Mouse (Mus musculus) hindbrain, embryonic 16.5 days (tissue): Measurements from ENCODE around the gene Igf2bp1. TPM values are rescaled to one million over a fixed set of nuclear protein-coding genes. Genes with fewer than 3 reads are reported as not detected.
"Not testable (repeated sequence)": the region's sequence is repeated elsewhere in the genome, so short reads cannot be mapped to it uniquely, and the experiment has no call there.

Experiments
- ATAC-seq: fragments of 200-750 bp; cut with Nextera tagmentation; 2 replicates; pipeline ENCODE4 v1.8.0; 2017; ENCODE audit warnings: moderate TSS enrichment, moderate library complexity
- H3K27ac ChIP-seq: fragments of 300-500 bp; sonication (generic); 2 replicates; pipeline ENCODE4 v1.5.1; 2014; ENCODE audit warnings: low read depth, mild to moderate bottlenecking, control low read depth, low read length, moderate library complexity
- H3K27me3 ChIP-seq: fragments of 300-500 bp; sonication (generic); replicated peaks from 2 replicates; pipeline ENCODE4 v1.6.1; 2014; ENCODE audit warnings: low read length; ENCODE audit not compliant: control insufficient read depth, insufficient read depth
- H3K36me3 ChIP-seq: fragments of 300-500 bp; sonication (generic); 2 replicates; pipeline ENCODE4 v1.6.1; 2014; ENCODE audit warnings: mild to moderate bottlenecking, low read length, moderate library complexity, mixed read lengths; ENCODE audit not compliant: control insufficient read depth, insufficient read depth
- H3K4me1 ChIP-seq: fragments of 300-500 bp; sonication (generic); 2 replicates; pipeline ENCODE4 v1.6.1; 2014; ENCODE audit warnings: low read depth, low read length; ENCODE audit not compliant: control insufficient read depth, insufficient read depth
- H3K4me2 ChIP-seq: fragments of 300-500 bp; sonication (generic); 2 replicates; pipeline ENCODE4 v1.6.1; 2014; ENCODE audit warnings: mild to moderate bottlenecking, low read length, control low read depth, moderate library complexity
- H3K4me3 ChIP-seq: fragments of 300-500 bp; sonication (generic); 2 replicates; pipeline ENCODE4 v1.5.1; 2014; ENCODE audit warnings: mild to moderate bottlenecking, low read length, control low read depth, moderate library complexity
- H3K9ac ChIP-seq: fragments of 300-500 bp; sonication (generic); 2 replicates; pipeline ENCODE4 v1.6.1; 2014; ENCODE audit warnings: low read depth, mild to moderate bottlenecking, control low read depth, low read length, moderate library complexity
- H3K9me3 ChIP-seq: fragments of 300-500 bp; sonication (generic); 2 replicates; pipeline ENCODE4 v1.6.1; 2014; ENCODE audit warnings: mild to moderate bottlenecking, low read length, moderate library complexity; ENCODE audit not compliant: control insufficient read depth
- WGBS: fragments of 180-500 bp; shearing (Covaris S2); extraction: QIAGEN DNeasy Blood & Tissue Kit; methylation state at CpG from one replicate; pipeline ENCODE4 v1.1.7; 2014; 5-methylcytosine and 5-hydroxymethylcytosine counted together
- polyA plus RNA-seq: library from polyadenylated mRNA; unstranded; fragments of >200 nt; fragmentation: Nextera tagmentation; extraction: Ambion mirVana; gene quantifications from 2 replicates; pipeline ENCODE4 v1.2.1, GENCODE M21; 2015

Gene Igf2bp1
- polyA plus RNA-seq, 1 experiment from 2014 or later: 6.1 TPM

DNA sequence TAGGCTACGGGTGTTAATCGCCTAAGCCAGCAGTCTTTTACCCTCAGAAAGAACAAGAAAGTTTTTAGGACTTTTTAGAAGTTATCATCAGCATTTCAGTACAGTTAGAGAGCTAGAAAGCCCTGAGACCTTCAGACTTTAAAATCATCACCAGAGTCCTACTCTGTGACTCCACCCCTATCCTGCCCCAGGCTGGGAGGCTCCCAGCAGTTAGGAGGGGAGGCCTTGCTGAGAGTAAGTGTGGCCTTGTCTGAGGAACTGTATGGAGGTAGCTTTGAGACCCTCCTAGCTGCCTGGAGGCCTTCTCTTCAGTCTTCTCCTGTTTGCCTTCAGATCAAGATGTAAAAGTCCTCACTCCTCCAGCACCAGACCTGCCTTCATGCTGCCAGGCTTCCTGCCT lies 81.5 kb downstream of the Igf2bp1 start:
- no peak overlapping the region for H3K4me3 ChIP-seq
- 20% methylated on average over 2 of the region's 2 CpGs for WGBS
- no peaks in the 10 kb centered on the region for H3K36me3 ChIP-seq
- H3K9me3 ChIP-seq: peaks cover 3% of the 10 kb centered on the region; the same call in 1 of the 2 replicates
- H3K9ac ChIP-seq: no peak overlapping the region
- H3K4me2 ChIP-seq: no peak overlapping the region
- ATAC-seq: no peak
- no peaks in the 10 kb centered on the region for H3K4me1 ChIP-seq
- 0 out of 2 replicates have a peak, but pooled peaks cover 6% of the 10 kb centered on the region for H3K27me3 ChIP-seq
- no peak overlapping the region for H3K27ac ChIP-seq

GRCm38 (mm10) chr11:95923477-95923876 lies 82.3 kb downstream of the Igf2bp1 start:
- H3K27me3 ChIP-seq, H3K9me3 ChIP-seq, H3K4me3 ChIP-seq, H3K36me3 ChIP-seq, H3K4me1 ChIP-seq, H3K4me2 ChIP-seq, H3K27ac ChIP-seq, H3K9ac ChIP-seq, ATAC-seq: not testable (repeated sequence)
- 8% methylated on average over 3 of the region's 6 CpGs for WGBS

DNA sequence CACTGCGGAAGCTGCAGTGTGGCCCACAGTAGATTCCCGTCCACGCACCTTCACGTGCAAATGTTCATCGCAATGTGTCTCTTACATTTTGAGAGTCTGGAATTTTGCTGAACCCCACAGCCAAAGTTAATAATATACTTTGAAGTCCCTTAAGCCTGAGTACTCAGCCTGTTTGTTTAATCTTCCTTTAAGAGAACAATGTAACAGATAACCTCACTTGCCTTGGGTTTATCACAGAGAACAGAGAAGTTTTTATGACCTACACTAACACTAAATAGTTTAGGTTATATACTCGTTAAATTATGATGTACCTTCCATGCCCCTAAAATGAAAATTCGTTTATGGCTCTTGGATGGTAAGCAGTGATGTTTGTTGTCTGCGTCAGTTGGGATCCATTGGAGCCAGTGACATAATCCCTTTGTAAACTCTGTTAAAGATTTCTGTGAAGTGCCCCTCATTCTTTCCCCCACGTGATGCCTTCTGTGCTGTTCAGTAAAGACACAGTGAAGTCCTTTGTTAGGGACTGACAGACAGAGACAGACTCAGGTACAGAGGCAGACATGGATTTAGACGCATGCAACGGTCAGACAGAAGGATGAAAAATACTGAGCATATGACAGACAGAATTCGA lies 83.6 kb downstream of the Igf2bp1 start:
- no peaks in the 10 kb centered on the region for H3K4me1 ChIP-seq
- H3K4me2 ChIP-seq: no peak overlapping the region
- no peaks in the 10 kb centered on the region for H3K36me3 ChIP-seq
- no peak overlapping the region for H3K9ac ChIP-seq
- no peak overlapping the region for H3K4me3 ChIP-seq
- no peak for ATAC-seq
- WGBS: 63% methylated on average over 12 of the region's 12 CpGs
- H3K9me3 ChIP-seq: no peaks in the 10 kb centered on the region
- no peak overlapping the region for H3K27ac ChIP-seq
- peaks cover 15% of the 10 kb centered on the region for H3K27me3 ChIP-seq

DNA sequence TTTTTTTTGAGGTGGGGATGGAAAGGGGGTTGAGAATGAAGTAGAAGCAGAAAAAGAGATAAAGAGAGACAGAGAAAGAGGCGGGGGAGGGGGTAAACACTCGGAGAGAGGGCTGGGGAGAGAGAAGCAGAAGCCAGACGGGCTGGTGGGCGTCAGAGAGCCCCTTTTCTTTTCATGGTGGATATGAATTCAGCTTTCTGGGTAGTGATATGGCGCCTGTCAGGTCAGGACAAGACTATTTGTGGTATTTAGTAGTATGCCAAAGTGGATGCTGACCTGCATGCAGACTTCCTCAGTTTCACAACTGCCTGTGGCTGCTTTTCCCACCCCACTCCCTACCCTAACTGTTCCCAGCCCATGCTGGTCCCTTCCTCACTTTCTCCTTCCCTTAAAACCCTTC lies 89.3 kb downstream of the Igf2bp1 start:
- no peak overlapping the region for H3K4me3 ChIP-seq
- H3K9ac ChIP-seq: no peak overlapping the region
- ATAC-seq: no peak
- no peak overlapping the region for H3K27ac ChIP-seq
- H3K4me2 ChIP-seq: no peak overlapping the region
- no peaks in the 10 kb centered on the region for H3K36me3 ChIP-seq
- H3K9me3 ChIP-seq: no peaks in the 10 kb centered on the region
- WGBS: 4% methylated on average over 5 of the region's 5 CpGs
- peaks cover 10% of the 10 kb centered on the region for H3K4me1 ChIP-seq
- H3K27me3 ChIP-seq: peaks cover 43% of the 10 kb centered on the region

- no peaks in the 10 kb centered on the region for H3K36me3 ChIP-seq
- H3K9ac ChIP-seq: no peak overlapping the region
- peaks cover 46% of the 10 kb centered on the region for H3K27me3 ChIP-seq
- 2% methylated on average over 28 of the region's 28 CpGs for WGBS
- peak overlapping the region; percentile 41 for H3K4me2 ChIP-seq
- no peaks in the 10 kb centered on the region for H3K9me3 ChIP-seq
- H3K4me1 ChIP-seq: peaks cover 10% of the 10 kb centered on the region
- H3K4me3 ChIP-seq: peak overlapping the region; percentile 11
- ATAC-seq: no peak
- H3K27ac ChIP-seq: no peak overlapping the region
Measured at GRCm38 (mm10) chr11:95915006-95915710, 90.6 kb downstream of the Igf2bp1 start.

GRCm38 (mm10) chr11:95914571-95914991 lies 91.2 kb downstream of the Igf2bp1 start, which contains the start of gene B4galnt2:
Gene B4galnt2, minus strand, starts transcription at chr11:95914891.
- no peak within 1 kb of the TSS for H3K9ac ChIP-seq
- H3K9me3 ChIP-seq: no peaks in the 10 kb centered on the region
- ATAC-seq: no peak
- peak within 1 kb of the TSS; percentile 41 for H3K4me2 ChIP-seq
- peaks cover 45% of the 10 kb centered on the region for H3K27me3 ChIP-seq
- H3K27ac ChIP-seq: no peak within 1 kb of the TSS
- WGBS: 1% methylated on average over 35 of the region's 35 CpGs
- no peaks in the 10 kb centered on the region for H3K36me3 ChIP-seq
- H3K4me3 ChIP-seq: peak within 1 kb of the TSS; percentile 11
- peaks cover 10% of the 10 kb centered on the region for H3K4me1 ChIP-seq

GRCm38 (mm10) chr11:95913959-95914566 lies 91.7 kb downstream of the Igf2bp1 start:
- no peak for ATAC-seq
- no peaks in the 10 kb centered on the region for H3K36me3 ChIP-seq
- no peak overlapping the region for H3K27ac ChIP-seq
- 3% methylated on average over 14 of the region's 14 CpGs for WGBS
- 0 out of 2 replicates have a peak overlapping the region, but pooled peaks have one; percentile 11 for H3K4me3 ChIP-seq
- no peak overlapping the region for H3K9ac ChIP-seq
- H3K4me2 ChIP-seq: peak overlapping the region; percentile 41
- H3K9me3 ChIP-seq: no peaks in the 10 kb centered on the region
- peaks cover 45% of the 10 kb centered on the region for H3K27me3 ChIP-seq
- peaks cover 10% of the 10 kb centered on the region for H3K4me1 ChIP-seq

GRCm38 (mm10) chr11:95911579-95911978 lies 94.2 kb downstream of the Igf2bp1 start:
- no peak overlapping the region for H3K27ac ChIP-seq
- ATAC-seq: no peak
- 23% methylated on average over 7 of the region's 7 CpGs for WGBS
- peaks cover 33% of the 10 kb centered on the region for H3K27me3 ChIP-seq
- peaks cover 10% of the 10 kb centered on the region for H3K4me1 ChIP-seq
- no peaks in the 10 kb centered on the region for H3K9me3 ChIP-seq
- no peaks in the 10 kb centered on the region for H3K36me3 ChIP-seq
- no peak overlapping the region for H3K4me2 ChIP-seq
- H3K4me3 ChIP-seq: no peak overlapping the region
- no peak overlapping the region for H3K9ac ChIP-seq

DNA sequence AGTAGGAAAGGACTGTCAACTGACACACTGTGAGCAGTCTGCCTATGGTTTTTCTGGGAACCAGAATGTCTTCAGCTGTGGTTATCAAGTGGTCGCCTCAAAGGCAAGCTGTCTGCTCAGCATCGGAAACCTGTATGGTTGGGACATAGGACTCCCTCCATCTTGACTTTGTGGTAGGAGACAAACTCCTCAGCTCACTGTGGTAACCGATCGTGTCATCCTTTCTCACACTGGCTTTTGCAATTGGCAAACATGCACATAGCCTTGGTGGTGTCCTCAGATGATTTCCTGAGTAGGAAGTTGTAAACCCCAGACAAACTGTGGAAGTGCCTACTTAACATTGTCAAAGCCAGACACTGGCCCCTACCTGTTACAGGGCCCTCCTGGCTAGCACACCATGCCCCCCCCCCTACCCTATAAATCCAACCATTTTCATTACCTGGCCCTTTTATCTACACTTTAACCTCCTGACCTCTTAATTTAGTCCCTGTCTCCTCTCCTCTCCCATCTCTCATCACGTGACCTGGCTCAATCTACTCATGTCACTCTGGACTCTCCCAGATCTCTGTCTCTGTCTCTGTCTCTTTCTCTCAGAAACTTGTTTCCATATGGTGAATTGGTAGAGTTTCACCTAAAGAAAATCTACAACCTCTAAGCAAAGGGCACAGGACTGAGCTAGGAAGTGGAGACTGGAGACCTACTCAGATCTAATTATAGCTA lies 97.8 kb downstream of the Igf2bp1 start:
- H3K4me3 ChIP-seq: no peak overlapping the region
- H3K27ac ChIP-seq: no peak overlapping the region
- no peak overlapping the region for H3K9ac ChIP-seq
- 83% methylated on average over 5 of the region's 5 CpGs for WGBS
- ATAC-seq: no peak
- peaks cover 17% of the 10 kb centered on the region for H3K27me3 ChIP-seq
- no peaks in the 10 kb centered on the region for H3K9me3 ChIP-seq
- H3K36me3 ChIP-seq: no peaks in the 10 kb centered on the region
- no peak overlapping the region for H3K4me2 ChIP-seq
- H3K4me1 ChIP-seq: no peaks in the 10 kb centered on the region
